Mouse (Mus musculus) neutrophil, adult 65 days (primary cell): Measurements from ENCODE around the gene Creb3l2. TPM values are rescaled to one million over a fixed set of nuclear protein-coding genes. Genes with fewer than 3 reads are reported as not detected.

Experiments used
- total RNA-seq: library from RNA; stranded (reverse); gene quantifications from 2 replicates; pipeline ENCODE4 v1.2.4, GENCODE M21; 2023

The Creb3l2 gene
- total RNA-seq: 5.7 and 6.9 TPM in 2 replicates

DNA sequence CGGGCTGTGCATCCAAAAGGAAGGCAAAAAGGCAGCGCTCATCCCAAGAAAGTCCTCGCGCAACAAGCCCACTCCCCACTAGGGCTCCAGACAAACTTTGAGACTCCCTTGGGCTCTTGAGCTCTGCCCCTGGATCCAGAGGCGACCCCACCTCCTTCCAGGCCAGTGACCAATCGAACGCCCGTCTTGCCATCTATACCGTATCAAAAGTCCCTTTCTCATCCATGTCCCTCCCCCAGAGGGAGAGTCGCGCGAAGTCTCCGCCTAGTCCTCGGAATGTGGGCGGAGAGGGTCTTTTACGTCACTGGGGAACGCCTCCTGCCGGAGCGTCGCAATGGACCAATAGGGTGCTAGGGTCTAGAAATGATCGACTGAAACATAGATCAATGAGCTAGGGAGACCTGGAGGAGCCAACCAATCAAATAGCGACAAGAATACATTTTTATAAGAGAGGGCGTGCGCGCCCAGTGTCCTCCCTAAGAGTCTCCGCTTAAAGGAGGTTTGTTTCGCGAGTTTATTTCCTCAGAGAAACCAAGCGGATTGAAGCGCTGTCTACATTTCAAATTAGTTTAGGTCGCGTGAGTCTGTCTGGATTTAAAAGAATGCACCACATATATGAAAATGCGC, at the start of gene Creb3l2:
TSS of gene Creb3l2 (minus strand) at position 106 of the 627 bp plus-strand sequence.

DNA sequence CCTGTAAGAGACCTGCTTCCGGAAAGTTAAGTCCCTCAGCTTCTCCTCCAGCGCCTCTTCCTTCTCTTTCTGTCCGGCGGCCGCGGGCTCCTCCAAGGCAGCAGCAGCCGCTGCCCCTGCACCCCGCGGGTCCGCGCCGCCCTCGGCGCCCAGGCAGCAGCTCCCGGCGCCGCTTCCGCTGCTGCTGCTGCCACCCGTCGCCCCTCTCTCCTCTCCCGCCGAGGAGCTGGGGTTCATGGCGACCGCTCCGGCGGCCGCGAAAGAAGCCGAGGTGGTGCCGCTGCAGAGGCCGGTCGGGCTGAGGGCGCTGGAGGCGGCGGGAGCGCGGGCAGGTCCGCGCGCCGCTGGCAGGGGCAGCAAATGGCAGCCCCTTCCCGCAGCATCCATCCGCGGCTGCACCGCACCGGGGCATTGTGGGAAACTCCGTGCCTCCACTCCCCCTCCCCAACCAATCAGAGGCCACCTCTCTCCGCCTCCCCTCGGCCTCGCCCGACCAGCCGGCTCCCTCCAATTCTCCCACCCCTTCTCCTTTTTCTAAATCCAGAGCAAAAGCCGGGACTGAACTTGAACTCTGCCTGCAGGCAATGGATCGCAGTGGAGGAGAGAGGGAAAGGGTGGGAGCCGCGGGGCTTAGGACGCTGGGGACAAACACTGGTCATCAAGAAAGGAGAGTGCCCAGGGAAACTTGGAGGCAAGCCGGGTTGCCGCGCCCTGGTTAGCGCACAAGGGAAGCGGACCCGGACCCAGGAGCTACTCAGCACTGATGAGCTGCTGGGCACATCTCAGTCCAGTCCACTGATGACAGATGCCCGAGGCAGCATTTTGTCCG, 142.2 kb downstream of the Creb3l2 start, which contains the start of gene Dgki:
TSS of gene Dgki (minus strand) at position 623 of the 829 bp plus-strand sequence.

Other genes starting within 250 kb of the Creb3l2 start
- gene Dgki, start 142.0 kb downstream of the Creb3l2 start, total RNA-seq: not detected in 2 replicates
- gene Akr1d1, start 88.0 kb upstream of the Creb3l2 start, total RNA-seq: not detected in 2 replicates